Mouse (Mus musculus) erythroblast, embryonic 14.5 days (primary cell): ENCODE data around the gene Cep135.

ENCODE experiments used
- GATA1 ChIP-seq: IDR thresholded peaks from 2 replicates; pipeline ENCODE4 v1.6.1; 2012; ENCODE audit warnings: low read length, inconsistent platforms, mixed read lengths
- TAL1 ChIP-seq: IDR thresholded peaks from 3 replicates; pipeline ENCODE4 v1.6.1; 2012; ENCODE audit warnings: low read length, inconsistent platforms, mixed read lengths

- TF ChIP-seq TAL1 (no peak), GATA1 (no peak)
Observed at GRCm38 (mm10) chr5:76668118-76668517, 79.6 kb downstream of the Cep135 start.
